Mouse (Mus musculus): ENCODE results near the gene Fbxo31.

DNA sequence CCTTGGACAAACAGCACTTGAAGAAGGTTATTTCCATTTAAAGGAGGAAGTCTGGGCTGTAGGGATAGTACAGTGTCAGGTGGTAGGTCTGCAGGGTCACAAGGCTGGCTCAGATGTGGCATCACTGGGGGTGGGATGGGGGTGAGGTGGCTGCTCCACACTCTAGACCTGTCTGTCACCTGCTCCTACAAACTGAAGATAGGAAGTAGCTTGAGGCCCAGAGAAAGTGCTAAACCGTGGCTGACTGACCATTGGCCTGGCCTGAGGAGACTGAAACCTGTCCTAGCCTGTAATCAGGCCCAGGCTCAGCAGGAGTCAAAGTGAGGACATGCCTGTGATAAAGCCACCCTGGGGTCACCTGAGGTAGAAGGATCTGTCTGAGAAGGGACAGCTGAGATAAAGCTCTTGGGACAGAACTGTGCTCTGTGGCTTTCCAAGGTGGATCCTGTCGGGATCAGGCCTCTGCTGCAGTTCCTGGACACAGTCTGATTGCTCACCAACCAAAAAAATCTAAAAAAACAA is 10.7 kb upstream of the Fbxo31 start:
- TF ChIP-seq CTCF (IDR thresholded peaks at IDR 0.05; ENCODE audit: extremely low read depth, insufficient read length, insufficient replicate concordance, low read depth, low read length) = no peak
- no peak for TF ChIP-seq POLR2A (IDR thresholded peaks at IDR 0.05; ENCODE audit: low read depth, low read length)

Measured in small intestine, adult 2 months (tissue).